In the genomic region with DNA sequence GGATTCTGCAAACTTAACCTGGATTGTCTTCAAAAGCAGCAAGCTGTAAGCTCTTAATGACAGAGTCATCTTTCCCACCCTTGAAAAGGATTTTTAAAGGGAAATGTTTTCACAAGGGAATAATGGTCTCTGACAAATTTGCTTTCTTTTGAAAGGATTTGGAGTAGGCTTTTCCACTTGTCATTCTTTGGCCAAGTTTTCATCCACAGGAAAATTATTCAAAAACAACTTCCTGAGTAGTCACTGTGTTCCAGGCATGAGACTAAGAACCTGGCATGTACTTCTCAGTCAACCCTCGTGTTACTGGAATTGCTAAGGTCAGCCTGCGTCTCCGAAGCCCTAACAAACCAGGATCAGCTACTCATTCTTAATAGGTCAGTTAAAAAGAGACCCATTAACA, we compare ENCODE assay signal across 26 mouse cellular contexts. TPM values are rescaled to one million over a fixed set of nuclear protein-coding genes. Genes with fewer than 3 reads are reported as not detected.
"Had no signal": no experiment of that assay in that cellular context is flagged by ENCODE, and none has a peak within 500 bp of the region (broad histone marks: within the 10 kb centered on the region; RNA-seq: fewer than 3 reads in every experiment).

No protein-coding gene starts in this region.

- H3K4me1 ChIP-seq: intestine, embryonic 15.5 days; liver, embryonic 13.5 days; liver, embryonic 15.5 days had no signal

- H3K9me3 ChIP-seq: hindbrain, embryonic 10.5 days; hindbrain, embryonic 12.5 days; intestine, embryonic 15.5 days; kidney, embryonic 15.5 days; limb, embryonic 10.5 days; liver, embryonic 13.5 days; liver, embryonic 15.5 days had no signal

- H3K9ac ChIP-seq: hindbrain, embryonic 12.5 days; hindbrain, embryonic 14.5 days; intestine, embryonic 15.5 days; kidney, embryonic 15.5 days; limb, embryonic 12.5 days; liver, embryonic 13.5 days; liver, embryonic 15.5 days; liver, postnatal 0 days had no signal

- ATAC-seq: hindbrain, embryonic 16.5 days; inflammation-experienced regulatory T-cells, adult 6 months; intestine, embryonic 15.5 days; intestine, postnatal 0 days; liver, postnatal 0 days had no signal

- DNase-seq: gastrocnemius, postnatal 25 days; heart, adult 2 months; heart, postnatal 10 days; heart, postnatal 4 days; kidney, adult 18-20 months; kidney, adult 9 months; kidney, postnatal 10 days; kidney, postnatal 36 days; liver; liver, embryonic 13.5 days; liver, postnatal 0 days had no signal

- H3K4me2 ChIP-seq: heart, embryonic 11.5 days; hindbrain, embryonic 12.5 days; hindbrain, embryonic 14.5 days; intestine, embryonic 15.5 days; kidney, embryonic 15.5 days; limb, embryonic 12.5 days; liver, embryonic 11.5 days; liver, embryonic 13.5 days; liver, embryonic 15.5 days had no signal

- H3K4me3 ChIP-seq: heart, adult 2 months; hindbrain, embryonic 10.5 days; hindbrain, embryonic 12.5 days; intestine, embryonic 15.5 days; kidney, embryonic 15.5 days; layer of hippocampus, adult 2 months; left cerebral cortex, adult 2 months; limb, embryonic 10.5 days; limb, embryonic 12.5 days; liver, embryonic 13.5 days; liver, embryonic 15.5 days had no signal

- H3K27me3 ChIP-seq: hindbrain, embryonic 12.5 days; intestine, embryonic 15.5 days; kidney, embryonic 15.5 days; limb, embryonic 12.5 days; liver, embryonic 13.5 days; liver, embryonic 15.5 days had no signal

- H3K27ac ChIP-seq: heart, adult 2 months; hindbrain, embryonic 10.5 days; hindbrain, embryonic 12.5 days; hindbrain, embryonic 14.5 days; intestine, embryonic 15.5 days; kidney, embryonic 15.5 days; layer of hippocampus, adult 2 months; left cerebral cortex, adult 2 months; limb, embryonic 10.5 days; limb, embryonic 12.5 days; liver, embryonic 13.5 days; liver, embryonic 15.5 days had no signal

- H3K36me3 ChIP-seq: hindbrain, embryonic 10.5 days; hindbrain, embryonic 12.5 days; intestine, embryonic 15.5 days; kidney, embryonic 15.5 days; limb, embryonic 10.5 days; limb, embryonic 12.5 days; liver, embryonic 13.5 days; liver, embryonic 15.5 days had no signal

RNA-seq across cellular contexts. Expression of gene Tm4sf1, which starts 5.3 kb away (rescaled TPM):
- polyA plus RNA-seq: inflammation-experienced regulatory T-cells, adult 6 months had no signal
